Mouse (Mus musculus) E14TG2a.4 (cell line): ENCODE measurements around the gene Slfn2.

Experiments used
- CTCF ChIP-seq: conservative IDR thresholded peaks from 2 replicates; pipeline ENCODE4 v1.5.1; 2014; ENCODE audit warnings: low read length
- NANOG ChIP-seq: IDR thresholded peaks from 2 replicates; pipeline ENCODE4 v1.6.1; 2014; ENCODE audit warnings: borderline replicate concordance, low read length, mixed read lengths

GRCm38 (mm10) chr11:83116597-83117227, 51.8 kb downstream of the Slfn2 start, which contains the start of gene Slfn1:
- TF ChIP-seq CTCF (no peak), NANOG (no peak)
